Mouse (Mus musculus): ENCODE data around the gene Ech1.

GRCm38 (mm10) chr7:28808221-28808941 is 16.6 kb upstream of the Ech1 start, which contains the start of gene Hnrnpl:
- TF ChIP-seq CTCF (IDR thresholded peaks at IDR 0.05; ENCODE audit: low read depth, low read length) (no peak), POLR2A (IDR thresholded peaks at IDR 0.05; ENCODE audit: extremely low read depth, insufficient read depth, low read length) (no peak)
